ENCODE assay signal across 9 mouse cellular contexts in genomic region chr8:75211461-75211860, GRCm38 (mm10). TPM values are rescaled to one million over a fixed set of nuclear protein-coding genes. Genes with fewer than 3 reads are reported as not detected.
DNase-seq lines count a peak whose midpoint lies in the region; ATAC-seq and TF ChIP-seq lines count a peak whose summit lies in the region.
"Had no signal": no experiment of that assay in that cellular context is flagged by ENCODE, and none has a peak within 500 bp of the region (broad histone marks: within the 10 kb centered on the region; RNA-seq: fewer than 3 reads in every experiment).

No protein-coding gene starts in this region.

- intact Hi-C loops in gastrocnemius, adult 2 months (cut with DNase I) = no loop called here

- no peak for TF ChIP-seq CTCF in gastrocnemius, adult 2 months (IDR thresholded peaks at IDR 0.05)

- H3K27ac ChIP-seq in gastrocnemius, adult 2 months = peak overlapping the region; percentile 84; the same call in 1 of the 2 replicates

- ATAC-seq in megakaryocyte-erythroid progenitor cell, adult 5-6 weeks (replicated peaks; ENCODE audit: low FRiP score, low TSS enrichment, poor library complexity, severe bottlenecking) = no peak
- no peak for ATAC-seq in activated CD4-positive, CD25-positive, alpha-beta regulatory T cell, adult 4 months
- ATAC-seq: midbrain, embryonic 16.5 days had no signal

- no peak overlapping the region for H3K4me3 ChIP-seq in gastrocnemius, adult 2 months

- DNase-seq in gastrocnemius, adult 2 months = peak; percentile 35
- no peak for DNase-seq in gastrocnemius, postnatal 4 days (ENCODE audit: low spot score in 2 of 2)
- DNase-seq in adrenal gland, postnatal 25 days = peak; percentile 87
- DNase-seq in kidney, adult 18-20 months = peak; percentile 90
- peak; percentile 81 for DNase-seq in lung, postnatal 14 days
- DNase-seq in frontal cortex, adult 2 months (ENCODE audit: extremely low spot score in 1 of 2, low spot score in 1 of 2) = no peak

RNA-seq across cellular contexts. Expression of gene Rasd2, which starts 2.3 kb away (rescaled TPM):
- total RNA-seq in gastrocnemius, adult 2 months (2021) = 10 to 100 TPM; 23.7 to 46.3 TPM
- total RNA-seq in gastrocnemius, postnatal 4 days (2021) = under 1 TPM; 0.74 to 0.80 TPM
- 2.0 and 3.4 TPM in 2 replicates for total RNA-seq in adrenal gland, postnatal 25 days (2021)
- polyA plus RNA-seq in frontal cortex, adult 2 months (2012; rRNA removed) = 39.5 and 57.3 TPM in 2 replicates
- total RNA-seq in megakaryocyte-erythroid progenitor cell, adult 5-6 weeks (2014; fragmentation: Nextera tagmentation) = not detected in 2 replicates
- not detected in 2 replicates for total RNA-seq in megakaryocyte-erythroid progenitor cell, adult 5-6 weeks (2017)
- polyA plus RNA-seq in activated CD4-positive, CD25-positive, alpha-beta regulatory T cell, adult 4 months (2017; shearing (Covaris generic)) = under 1 TPM in 1 of 2 experiments, not detected in 1; 0.18 TPM

Comparison
In these comparisons a context has a peak if more than half of its experiments do, and no peak if none do; other contexts are left out.
1. DNase-seq: peak in gastrocnemius, adult 2 months (single experiment), adrenal gland, postnatal 25 days (single experiment), kidney, adult 18-20 months (single experiment) and lung, postnatal 14 days (single experiment); none in gastrocnemius, postnatal 4 days (0 of 2) and frontal cortex, adult 2 months (0 of 2).